Mouse (Mus musculus): ENCODE results near the gene Magi1.

The Magi1 gene

GRCm38 (mm10) chr6:93985111-93985510 is 298.6 kb downstream of the Magi1 start:
- DNase-seq (ENCODE audit: low read depth, low spot score) = no peak

DNA sequence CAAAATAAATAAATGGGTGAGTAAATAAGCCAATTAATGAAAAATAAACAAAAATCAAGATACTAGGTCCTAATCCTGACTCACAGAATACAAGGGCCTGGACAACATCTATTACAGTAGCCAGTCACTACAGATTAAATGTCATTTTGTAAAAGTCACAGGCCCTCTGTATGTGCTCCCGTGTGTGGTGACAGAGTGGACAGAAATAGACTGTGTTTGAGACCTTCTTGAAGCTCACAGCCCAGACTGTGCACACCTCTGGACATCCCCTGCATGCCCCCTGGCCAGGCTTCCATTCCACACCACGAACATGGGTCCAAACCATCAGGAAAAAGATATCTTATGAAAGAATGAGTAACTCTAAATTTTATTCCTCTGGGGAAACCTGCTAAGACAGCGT is 300.2 kb downstream of the Magi1 start:
- DNase-seq (ENCODE audit: low read depth, low spot score) = no peak

GRCm38 (mm10) chr6:93981211-93981610 is 302.5 kb downstream of the Magi1 start:
- DNase-seq (ENCODE audit: low read depth, low spot score) = no peak

DNA sequence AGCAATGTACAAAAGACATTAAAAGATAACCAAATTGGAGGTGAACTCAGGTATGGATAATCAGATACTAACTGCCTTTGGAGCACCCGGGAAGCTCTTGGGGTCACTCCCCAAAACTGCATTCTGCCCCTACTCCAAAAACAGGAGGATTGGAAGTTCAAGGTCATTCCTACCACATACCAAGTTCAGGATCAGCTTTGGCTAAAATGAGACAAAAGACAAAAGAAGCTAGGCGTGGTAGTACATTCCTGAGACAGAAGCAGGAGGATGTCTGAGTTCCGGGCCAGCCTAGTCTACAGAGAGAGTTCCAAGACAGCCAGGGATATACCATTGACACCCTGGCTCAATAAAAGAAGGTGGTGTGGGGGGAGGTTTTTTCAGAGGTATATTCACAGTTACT is 304.5 kb downstream of the Magi1 start:
- DNase-seq (ENCODE audit: low read depth, low spot score) = no peak

DNA sequence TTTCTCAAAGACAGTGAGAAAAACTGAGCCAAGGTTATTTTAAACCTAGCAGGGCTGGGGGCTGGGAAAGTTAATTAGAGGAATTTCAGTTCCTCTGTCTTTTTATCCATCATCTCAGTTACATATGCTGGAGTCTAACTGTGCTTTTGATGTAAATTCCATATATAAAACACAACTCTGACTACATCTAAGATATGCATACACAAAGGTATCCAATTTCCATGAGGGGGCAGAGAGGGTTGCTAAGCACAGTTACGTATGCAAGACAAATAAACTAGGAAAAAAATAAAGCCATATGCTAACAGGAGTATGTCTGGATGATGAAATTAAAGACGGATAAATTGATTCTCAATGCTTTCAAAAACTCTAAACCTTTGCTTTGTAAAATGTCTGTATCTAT is 315.0 kb downstream of the Magi1 start:
- no peak for DNase-seq (ENCODE audit: low read depth, low spot score)

GRCm38 (mm10) chr6:93962757-93963336 is 320.9 kb downstream of the Magi1 start:
- DNase-seq (ENCODE audit: low read depth, low spot score) = no peak

- DNase-seq (ENCODE audit: low read depth, low spot score) = no peak
Measured at GRCm38 (mm10) chr6:93961782-93962181, 321.9 kb downstream of the Magi1 start.

- DNase-seq (ENCODE audit: low read depth, low spot score) = no peak
Measured at GRCm38 (mm10) chr6:93957172-93957571, 326.5 kb downstream of the Magi1 start.

DNA sequence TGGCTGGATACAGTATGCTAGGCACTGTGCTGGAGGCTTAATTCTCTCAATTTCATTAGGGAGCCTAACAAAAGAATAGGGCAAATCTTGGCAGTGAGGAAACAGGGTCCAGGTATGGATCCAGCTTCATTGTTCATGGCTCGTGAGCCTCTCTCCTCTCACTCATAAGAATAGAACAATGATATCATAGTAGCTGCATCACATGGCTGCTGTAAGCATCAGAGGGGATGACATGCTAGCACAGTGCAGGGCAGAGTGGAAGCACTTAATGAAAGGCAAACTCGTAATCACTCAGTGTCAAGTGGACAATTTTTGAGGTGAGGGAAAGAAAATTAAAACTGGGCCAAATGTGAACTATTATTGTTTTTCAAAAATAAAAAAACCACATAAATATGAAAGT is 337.1 kb downstream of the Magi1 start:
- DNase-seq (ENCODE audit: low read depth, low spot score) = no peak

- no peak for DNase-seq (ENCODE audit: low read depth, low spot score)
Measured at GRCm38 (mm10) chr6:93936359-93936758, 347.4 kb downstream of the Magi1 start.

DNA sequence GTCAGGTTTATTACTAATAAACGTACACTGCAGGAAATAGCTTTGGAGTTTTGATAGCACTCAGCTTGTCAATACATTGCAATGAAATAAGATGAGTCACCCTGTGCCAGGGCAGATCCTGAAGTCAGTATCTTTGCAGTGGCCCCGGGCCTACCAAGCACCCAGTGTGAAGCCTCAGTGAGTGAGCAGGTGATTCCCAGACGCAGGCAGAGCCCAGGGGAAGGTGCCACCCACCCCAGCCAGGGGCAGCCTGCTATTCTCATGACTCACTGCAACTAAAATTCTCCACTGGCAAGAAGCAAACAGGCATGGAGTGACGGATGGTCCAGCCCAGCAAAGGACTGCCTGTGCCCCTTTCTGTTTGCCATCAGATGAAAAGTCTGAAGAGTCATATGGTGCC is 347.9 kb downstream of the Magi1 start:
- DNase-seq (ENCODE audit: low read depth, low spot score) = no peak

DNA sequence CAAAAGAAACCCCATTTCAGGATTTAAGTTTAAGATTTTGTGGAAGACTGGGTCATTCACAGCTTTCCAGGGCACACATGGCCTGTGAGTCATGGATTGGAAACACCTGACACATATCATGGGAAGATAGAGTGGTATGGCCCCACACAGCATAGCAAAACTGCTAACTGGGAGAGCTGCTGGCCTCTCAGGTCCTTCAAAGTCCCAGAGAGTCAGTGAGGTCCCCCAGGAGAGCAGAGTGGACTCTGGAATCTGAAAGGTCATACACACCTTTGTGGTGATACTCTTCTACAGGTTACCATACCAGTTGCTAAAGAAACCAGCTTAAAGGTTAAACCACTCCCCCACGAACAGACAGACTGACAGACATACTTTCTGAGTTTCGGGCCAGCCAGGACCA is 349.0 kb downstream of the Magi1 start:
- no peak for DNase-seq (ENCODE audit: low read depth, low spot score)

- DNase-seq (ENCODE audit: low read depth, low spot score) = no peak
Measured at GRCm38 (mm10) chr6:93924568-93924967, 359.1 kb downstream of the Magi1 start.

DNA sequence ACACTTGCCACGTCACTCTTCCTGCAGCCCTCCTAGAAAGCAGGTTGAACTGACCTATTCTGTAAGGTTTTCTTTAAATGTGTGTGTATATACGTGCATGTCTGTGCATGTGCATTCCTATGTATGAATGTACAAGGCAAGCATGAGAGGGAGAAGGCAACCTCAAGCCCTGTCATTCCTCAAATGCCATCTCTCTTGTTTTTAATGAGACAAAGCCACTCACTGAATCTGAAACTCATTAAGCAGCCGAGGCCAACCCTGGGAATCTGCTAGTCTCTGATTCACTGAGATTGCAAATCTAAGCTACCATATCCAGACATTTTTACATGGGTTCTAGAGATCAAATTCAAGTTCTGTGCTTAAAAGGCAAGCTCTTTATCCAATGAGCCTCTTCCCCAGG is 359.7 kb downstream of the Magi1 start:
- DNase-seq (ENCODE audit: low read depth, low spot score) = no peak

GRCm38 (mm10) chr6:93923351-93923750 is 360.4 kb downstream of the Magi1 start:
- no peak for DNase-seq (ENCODE audit: low read depth, low spot score)

DNA sequence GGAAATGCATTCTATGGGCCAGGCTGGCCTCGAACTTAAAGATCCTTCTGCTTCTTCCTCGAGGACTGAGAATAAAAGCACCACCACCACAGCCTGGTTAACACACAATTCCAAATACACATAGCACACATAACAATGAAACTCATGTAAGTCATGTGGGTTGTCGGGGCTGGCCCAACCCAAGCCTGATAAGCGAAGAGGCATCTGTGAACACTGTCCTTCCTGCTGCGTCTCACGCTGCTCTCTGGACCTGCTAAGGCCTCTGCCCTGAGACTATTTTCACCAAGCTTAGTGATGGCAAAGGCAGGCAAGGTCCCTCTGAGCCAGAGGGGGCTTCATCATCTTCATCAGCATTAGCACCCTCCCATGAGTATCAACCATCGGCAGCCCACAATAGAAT is 360.8 kb downstream of the Magi1 start:
- DNase-seq (ENCODE audit: low read depth, low spot score) = no peak

DNA sequence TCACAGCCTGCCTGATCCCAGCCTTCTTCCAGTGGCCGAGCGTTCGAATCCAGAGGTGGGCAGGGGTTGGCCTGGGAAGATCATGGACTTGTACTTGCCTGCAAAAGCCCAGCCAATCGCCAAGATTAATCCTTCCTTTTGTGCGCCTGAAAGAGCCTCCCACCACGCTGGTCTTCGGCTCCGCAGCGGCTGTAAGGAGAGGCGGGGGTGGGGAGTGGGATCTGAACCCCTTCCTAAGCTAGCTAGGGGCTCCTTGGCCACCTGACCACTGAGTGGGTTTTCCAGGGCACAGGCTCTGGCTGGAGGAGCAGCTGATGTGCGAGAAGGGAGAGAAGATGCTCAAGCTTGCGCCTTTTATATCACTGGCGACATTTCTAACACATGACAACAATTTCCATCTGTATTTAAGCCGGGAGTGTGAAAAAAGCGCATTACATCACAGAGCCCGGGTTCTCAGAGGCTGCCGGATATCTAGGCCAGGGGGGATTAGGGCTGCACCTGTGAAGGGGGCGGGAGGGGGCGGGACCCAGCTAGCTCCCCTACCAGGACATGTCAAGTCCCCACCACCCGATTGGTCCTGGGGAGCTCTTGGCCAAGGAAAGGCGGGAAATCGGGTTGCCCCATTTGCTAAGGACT is 370.4 kb downstream of the Magi1 start:
- no peak for DNase-seq (ENCODE audit: low read depth, low spot score)

DNA sequence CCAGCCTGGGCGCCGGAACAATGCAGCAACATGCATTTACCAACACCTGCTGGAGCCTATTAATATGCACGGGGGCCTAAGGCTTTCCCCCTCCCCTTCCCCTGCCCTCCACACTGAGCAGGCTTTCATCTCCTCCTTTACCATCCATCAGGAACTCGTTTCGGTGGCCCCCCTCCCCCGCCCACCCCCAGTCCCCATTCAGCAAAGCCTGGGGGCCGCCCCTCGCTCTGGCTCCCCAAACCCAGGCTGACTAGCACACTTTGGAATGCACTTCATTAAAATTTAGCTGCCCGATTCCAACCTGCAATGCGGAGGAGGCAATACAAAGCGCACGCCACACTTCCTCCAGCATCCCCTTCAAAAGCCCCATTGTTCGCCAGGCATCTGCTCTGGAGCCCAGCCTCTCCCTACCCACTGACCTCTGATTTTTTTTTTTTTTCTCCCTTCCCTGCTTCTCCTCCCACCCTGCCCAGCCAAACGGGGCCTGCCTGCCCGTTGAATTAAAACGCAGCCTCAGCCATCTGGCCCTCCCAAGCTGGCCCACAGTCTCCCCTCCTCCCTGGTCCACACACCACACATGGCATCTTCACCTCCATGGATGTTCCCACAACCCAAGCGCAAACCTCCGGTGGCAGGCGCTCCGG is 371.0 kb downstream of the Magi1 start:
- DNase-seq (ENCODE audit: low read depth, low spot score) = no peak

DNA sequence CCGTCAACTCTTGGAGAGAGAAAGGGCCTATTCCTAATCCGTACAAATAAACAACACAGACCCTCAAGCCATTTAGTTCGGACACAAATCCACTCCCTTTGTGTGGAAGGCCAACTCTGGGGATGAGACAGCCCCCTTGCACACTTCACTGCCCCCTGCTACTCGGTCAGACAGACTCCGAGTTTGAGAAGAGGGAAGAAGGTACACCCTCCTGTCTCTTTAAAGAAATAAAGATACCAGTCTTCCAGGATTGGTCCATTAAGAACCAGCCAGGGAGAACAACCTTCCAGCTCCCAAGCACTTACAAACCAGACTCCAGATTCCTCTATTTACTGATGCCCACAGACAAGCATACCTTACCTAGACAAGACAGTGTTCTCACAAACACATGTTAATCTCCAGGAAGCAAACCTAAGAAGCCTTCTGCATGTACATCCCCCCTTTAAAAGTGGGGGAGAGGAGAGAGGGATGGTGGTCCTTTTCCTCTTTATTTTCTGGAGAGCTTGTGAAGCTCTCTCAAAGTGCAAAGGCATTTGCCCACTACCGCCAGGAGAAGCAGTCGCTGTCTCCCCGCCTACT is 371.6 kb downstream of the Magi1 start:
- DNase-seq (ENCODE audit: low read depth, low spot score) = no peak

DNA sequence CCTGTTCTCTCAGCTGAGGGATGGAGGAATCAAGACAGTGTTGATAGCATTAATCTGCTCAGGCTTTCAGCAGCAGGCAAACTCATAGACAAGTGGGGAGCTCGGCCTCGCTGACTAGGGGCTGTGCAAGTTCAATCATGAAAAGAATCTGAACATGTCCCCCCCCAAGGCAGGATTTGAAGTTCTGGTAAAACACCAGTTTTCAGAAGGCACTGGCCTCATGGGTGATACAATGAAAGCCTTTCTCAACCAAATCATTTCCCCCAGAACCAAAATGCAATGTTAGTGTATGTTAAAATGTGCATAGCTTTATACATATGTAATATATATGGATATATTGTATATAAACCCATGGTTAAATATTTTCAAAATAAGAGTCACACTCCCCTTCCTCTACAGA is 372.3 kb downstream of the Magi1 start:
- DNase-seq (ENCODE audit: low read depth, low spot score) = no peak

GRCm38 (mm10) chr6:93909976-93910375 is 373.7 kb downstream of the Magi1 start:
- DNase-seq (ENCODE audit: low read depth, low spot score) = no peak

DNA sequence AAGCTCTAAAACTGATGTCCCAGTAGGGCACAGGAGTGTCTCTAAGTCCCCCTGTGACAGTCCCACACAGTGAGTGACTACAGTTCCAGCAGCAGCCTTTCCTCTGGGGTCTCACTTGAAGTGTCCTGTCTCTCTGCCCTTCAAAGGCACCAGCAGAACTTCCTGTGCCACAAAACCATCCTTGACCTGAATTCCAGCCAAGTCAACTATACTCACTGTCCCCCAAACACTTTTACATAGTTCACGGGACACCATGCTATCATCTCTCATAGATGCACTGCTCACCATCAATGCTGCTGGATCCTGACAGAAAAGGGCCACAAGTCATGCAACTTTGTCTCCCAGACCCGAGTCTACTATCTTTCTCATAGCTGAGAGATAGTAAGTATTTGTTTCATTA is 378.7 kb downstream of the Magi1 start:
- no peak for DNase-seq (ENCODE audit: low read depth, low spot score)

- DNase-seq (ENCODE audit: low read depth, low spot score) = no peak
Measured at GRCm38 (mm10) chr6:93902239-93902638, 381.5 kb downstream of the Magi1 start.

Data from c-Kit-negative CD71-positive TER-119-positive erythroid progenitor cells, embryonic 14.5 days (primary cell).